Mouse (Mus musculus): ENCODE measurements at regions not wholly inside any gene's neighbourhood (a gene's known extent, or its start where the extent isn't known, plus 50 kb on each side); places are given as distances from the start of the nearest gene placed in this dataset.

- TF ChIP-seq POU5F1 (IDR thresholded peaks at IDR 0.05; ENCODE audit: borderline replicate concordance, low read length) (no peak), NANOG (IDR thresholded peaks at IDR 0.05; ENCODE audit: borderline replicate concordance, low read length) (peak; percentile 42; the same call in 1 of the 2 replicates), CTCF (conservative IDR thresholded peaks at IDR 0.05; ENCODE audit: low read length) (no peak)
- no peak overlapping the region for H3K4me3 ChIP-seq (replicated peaks; ENCODE audit: low read length)
- H3K9me3 ChIP-seq (ENCODE audit: low read length) = peaks cover 4% of the 10 kb centered on the region; the same call in 1 of the 2 replicates
- H3K27me3 ChIP-seq (ENCODE audit: insufficient read depth, low read length) = no peaks in the 10 kb centered on the region
- H3K36me3 ChIP-seq (ENCODE audit: insufficient read depth, low read length) = no peaks in the 10 kb centered on the region
- H3K4me1 ChIP-seq (replicated peaks; ENCODE audit: low read depth, low read length) = peaks cover 64% of the 10 kb centered on the region
Observed at GRCm38 (mm10) chr1:186261326-186261833, 144.3 kb upstream of the Lyplal1 start.

DNA sequence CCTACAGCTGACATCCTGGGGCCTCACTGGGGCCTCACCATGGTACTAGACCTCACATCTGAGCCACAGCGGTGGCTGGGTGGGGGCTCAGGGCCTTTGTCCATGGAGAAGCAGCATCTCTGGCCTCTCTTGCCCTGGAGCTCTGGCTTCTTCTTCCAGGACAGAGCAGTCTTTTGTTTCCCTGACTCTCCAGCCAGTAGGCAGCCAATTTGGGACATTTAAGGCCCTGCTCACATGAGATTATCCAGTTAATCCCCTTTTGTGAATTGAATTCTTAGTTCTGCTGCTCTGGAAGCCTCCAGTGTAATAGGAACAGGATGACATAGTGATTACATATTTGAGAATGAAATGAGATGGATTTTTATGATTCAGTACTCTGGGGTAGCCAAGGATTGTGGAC, 140.5 kb upstream of the Lyplal1 start:
- H3K36me3 ChIP-seq (ENCODE audit: insufficient read depth, low read length) = no peaks in the 10 kb centered on the region
- TF ChIP-seq POU5F1 (IDR thresholded peaks at IDR 0.05; ENCODE audit: borderline replicate concordance, low read length) = no peak
- no peak for TF ChIP-seq NANOG (IDR thresholded peaks at IDR 0.05; ENCODE audit: borderline replicate concordance, low read length)
- TF ChIP-seq CTCF (conservative IDR thresholded peaks at IDR 0.05; ENCODE audit: low read length) = no peak
- no peaks in the 10 kb centered on the region for H3K27me3 ChIP-seq (ENCODE audit: insufficient read depth, low read length)
- no peaks in the 10 kb centered on the region for H3K9me3 ChIP-seq (ENCODE audit: low read length)
- H3K4me3 ChIP-seq (replicated peaks; ENCODE audit: low read length) = no peak overlapping the region
- H3K4me1 ChIP-seq (replicated peaks; ENCODE audit: low read depth, low read length) = peaks cover 72% of the 10 kb centered on the region

DNA sequence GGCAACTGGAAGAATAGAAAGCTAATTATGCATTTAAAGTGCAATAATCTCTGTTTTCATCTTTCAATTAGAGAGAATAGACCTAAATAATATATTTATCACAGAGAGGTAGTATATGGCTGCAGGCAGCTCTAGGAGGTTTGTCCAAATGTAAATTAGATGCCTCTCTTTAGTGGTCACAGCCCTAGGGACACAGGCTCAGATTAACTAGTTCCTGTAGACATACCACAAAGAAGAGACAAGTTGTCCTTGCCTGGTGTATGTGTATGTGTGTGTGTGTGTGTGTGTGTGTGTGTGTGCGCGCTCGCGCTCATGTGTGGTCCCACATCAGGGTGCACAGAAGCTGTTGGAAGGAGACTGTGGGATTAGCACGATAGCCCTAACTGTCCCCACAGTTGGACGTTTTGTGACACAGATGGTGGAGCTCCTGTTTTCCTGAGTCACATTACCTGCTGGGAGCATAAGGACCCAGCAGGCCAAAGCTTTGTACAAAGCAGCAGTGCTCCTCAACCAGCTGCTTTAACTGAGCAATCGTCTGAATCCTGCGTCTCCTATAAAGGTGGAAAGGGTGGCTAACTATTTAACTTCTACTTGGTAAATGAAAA, 138.5 kb upstream of the Lyplal1 start:
- Histone ChIP-seq H3K4me1 (replicated peaks; ENCODE audit: low read depth, low read length) (peaks cover 55% of the 10 kb centered on the region), H3K36me3 (ENCODE audit: insufficient read depth, low read length) (no peaks in the 10 kb centered on the region), H3K27me3 (ENCODE audit: insufficient read depth, low read length) (no peaks in the 10 kb centered on the region), H3K4me3 (replicated peaks; ENCODE audit: low read length) (no peak overlapping the region), H3K9me3 (ENCODE audit: low read length) (peaks cover 9% of the 10 kb centered on the region)
- no peak for TF ChIP-seq POU5F1 (IDR thresholded peaks at IDR 0.05; ENCODE audit: borderline replicate concordance, low read length)
- no peak for TF ChIP-seq NANOG (IDR thresholded peaks at IDR 0.05; ENCODE audit: borderline replicate concordance, low read length)
- no peak for TF ChIP-seq CTCF (conservative IDR thresholded peaks at IDR 0.05; ENCODE audit: low read length)

DNA sequence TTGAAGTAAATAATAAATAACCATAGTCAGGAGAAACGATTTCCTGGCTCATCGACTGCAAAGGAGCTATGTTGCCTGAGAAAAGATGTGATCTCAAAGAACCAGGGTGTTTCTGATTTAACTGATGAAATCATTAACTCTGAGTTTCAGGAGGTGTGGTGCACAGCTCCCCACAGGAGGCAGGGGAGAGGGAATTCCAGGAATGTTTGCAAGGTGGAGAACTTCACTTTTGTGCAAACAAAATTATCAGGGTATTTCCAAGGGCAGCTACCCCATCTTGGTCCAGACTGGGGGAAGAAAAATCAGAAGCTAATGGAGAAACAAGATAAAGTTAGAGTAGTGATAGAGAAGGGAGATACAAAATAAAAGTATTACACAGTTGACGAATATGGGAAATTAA, 137.4 kb upstream of the Lyplal1 start:
- Histone ChIP-seq H3K9me3 (ENCODE audit: low read length) (peaks cover 15% of the 10 kb centered on the region), H3K36me3 (ENCODE audit: insufficient read depth, low read length) (no peaks in the 10 kb centered on the region), H3K27me3 (ENCODE audit: insufficient read depth, low read length) (no peaks in the 10 kb centered on the region), H3K4me1 (replicated peaks; ENCODE audit: low read depth, low read length) (peaks cover 48% of the 10 kb centered on the region), H3K4me3 (replicated peaks; ENCODE audit: low read length) (no peak overlapping the region)
- TF ChIP-seq NANOG (IDR thresholded peaks at IDR 0.05; ENCODE audit: borderline replicate concordance, low read length) (no peak), POU5F1 (IDR thresholded peaks at IDR 0.05; ENCODE audit: borderline replicate concordance, low read length) (no peak), CTCF (conservative IDR thresholded peaks at IDR 0.05; ENCODE audit: low read length) (no peak)

GRCm38 (mm10) chr1:186252551-186252950, 135.4 kb upstream of the Lyplal1 start:
- no peak for TF ChIP-seq CTCF (conservative IDR thresholded peaks at IDR 0.05; ENCODE audit: low read length)
- TF ChIP-seq NANOG (IDR thresholded peaks at IDR 0.05; ENCODE audit: borderline replicate concordance, low read length) = no peak
- Histone ChIP-seq H3K4me1 (replicated peaks; ENCODE audit: low read depth, low read length) (peaks cover 39% of the 10 kb centered on the region), H3K4me3 (replicated peaks; ENCODE audit: low read length) (no peak overlapping the region)

GRCm38 (mm10) chr1:186250316-186250715, 133.2 kb upstream of the Lyplal1 start:
- peaks cover 15% of the 10 kb centered on the region for H3K9me3 ChIP-seq (ENCODE audit: low read length)
- TF ChIP-seq POU5F1 (IDR thresholded peaks at IDR 0.05; ENCODE audit: borderline replicate concordance, low read length) (no peak), CTCF (conservative IDR thresholded peaks at IDR 0.05; ENCODE audit: low read length) (no peak), NANOG (IDR thresholded peaks at IDR 0.05; ENCODE audit: borderline replicate concordance, low read length) (no peak)
- H3K4me3 ChIP-seq (replicated peaks; ENCODE audit: low read length) = no peak overlapping the region
- H3K36me3 ChIP-seq (ENCODE audit: insufficient read depth, low read length) = no peaks in the 10 kb centered on the region
- H3K27me3 ChIP-seq (ENCODE audit: insufficient read depth, low read length) = no peaks in the 10 kb centered on the region
- H3K4me1 ChIP-seq (replicated peaks; ENCODE audit: low read depth, low read length) = peaks cover 17% of the 10 kb centered on the region

More at GRCm38 (mm10) chr1:186252551-186252950, 135.4 kb upstream of the Lyplal1 start:
- Histone ChIP-seq H3K27me3 (ENCODE audit: insufficient read depth, low read length) (no peaks in the 10 kb centered on the region), H3K9me3 (ENCODE audit: low read length) (peaks cover 15% of the 10 kb centered on the region), H3K36me3 (ENCODE audit: insufficient read depth, low read length) (no peaks in the 10 kb centered on the region)

DNA sequence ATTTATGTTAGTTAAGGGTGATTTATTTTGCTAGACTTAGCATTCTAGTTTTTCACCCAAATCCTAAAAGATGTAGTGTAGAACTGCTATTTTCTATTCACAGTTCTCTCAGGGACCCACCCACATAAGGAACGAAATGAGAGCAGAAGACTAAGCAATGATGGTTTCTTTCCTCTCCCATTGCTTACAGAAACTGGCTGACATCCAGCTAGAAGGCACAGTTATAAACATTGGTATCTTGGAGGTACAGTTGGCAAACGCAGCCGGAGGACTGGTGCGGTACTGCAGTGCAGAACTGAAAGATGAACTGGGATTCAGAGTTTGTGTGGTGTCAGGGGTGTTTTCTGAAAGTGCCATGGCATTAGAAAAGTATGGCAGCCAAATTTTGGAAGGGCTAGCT, 132.1 kb upstream of the Lyplal1 start:
- Histone ChIP-seq H3K36me3 (ENCODE audit: insufficient read depth, low read length) (no peaks in the 10 kb centered on the region), H3K9me3 (ENCODE audit: low read length) (peaks cover 15% of the 10 kb centered on the region), H3K4me1 (replicated peaks; ENCODE audit: low read depth, low read length) (peaks cover 7% of the 10 kb centered on the region), H3K27me3 (ENCODE audit: insufficient read depth, low read length) (no peaks in the 10 kb centered on the region), H3K4me3 (replicated peaks; ENCODE audit: low read length) (no peak overlapping the region)
- TF ChIP-seq NANOG (IDR thresholded peaks at IDR 0.05; ENCODE audit: borderline replicate concordance, low read length) (no peak), CTCF (conservative IDR thresholded peaks at IDR 0.05; ENCODE audit: low read length) (no peak), POU5F1 (IDR thresholded peaks at IDR 0.05; ENCODE audit: borderline replicate concordance, low read length) (no peak)

DNA sequence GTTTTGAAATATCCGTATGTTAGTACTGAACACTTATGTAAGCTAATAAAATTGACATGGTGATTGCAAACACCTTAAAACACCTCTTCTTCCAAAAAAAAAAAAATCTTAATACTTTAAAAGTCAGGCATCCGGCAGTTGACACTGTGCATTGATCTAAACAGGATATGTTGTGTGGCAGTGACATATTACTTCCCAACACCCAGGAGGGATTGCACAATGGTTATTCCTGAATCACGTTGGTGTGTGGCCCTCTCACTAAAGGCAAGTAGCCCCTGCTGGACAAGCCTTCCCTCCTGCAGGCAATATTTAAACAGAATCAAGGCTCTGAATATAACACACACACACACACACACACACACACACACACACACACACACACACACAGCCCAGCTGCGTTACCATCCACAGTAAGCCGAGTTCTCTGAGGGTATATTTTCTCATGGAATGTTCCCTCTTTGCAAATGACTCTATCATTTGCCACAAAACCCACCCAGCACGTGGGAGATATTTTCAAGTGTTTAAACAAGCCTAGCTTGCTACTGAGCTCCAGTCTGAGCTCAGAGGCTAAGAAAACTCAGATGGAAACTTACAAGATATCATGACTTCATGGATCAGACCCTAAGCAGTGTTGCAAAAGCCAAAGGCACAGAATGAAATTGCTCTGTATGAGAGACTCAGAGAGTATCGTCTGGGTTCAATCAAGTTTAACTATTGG, 128.8 kb upstream of the Lyplal1 start:
- no peak for TF ChIP-seq POU5F1 (IDR thresholded peaks at IDR 0.05; ENCODE audit: borderline replicate concordance, low read length)
- TF ChIP-seq CTCF (conservative IDR thresholded peaks at IDR 0.05; ENCODE audit: low read length) = no peak
- TF ChIP-seq NANOG (IDR thresholded peaks at IDR 0.05; ENCODE audit: borderline replicate concordance, low read length) = no peak
- Histone ChIP-seq H3K4me3 (replicated peaks; ENCODE audit: low read length) (no peak overlapping the region), H3K36me3 (ENCODE audit: insufficient read depth, low read length) (no peaks in the 10 kb centered on the region), H3K4me1 (replicated peaks; ENCODE audit: low read depth, low read length) (peaks cover 3% of the 10 kb centered on the region; the same call in 1 of the 2 replicates), H3K27me3 (ENCODE audit: insufficient read depth, low read length) (no peaks in the 10 kb centered on the region), H3K9me3 (ENCODE audit: low read length) (peaks cover 9% of the 10 kb centered on the region)
